Mouse (Mus musculus): ENCODE results near the gene Thbs3. TPM values are rescaled to one million over a fixed set of nuclear protein-coding genes. Genes with fewer than 3 reads are reported as not detected.
A peak's percentile ranks its signal among the peaks of the same experiment; 100 is the strongest.

Thbs3 gene
- polyA plus RNA-seq, 1 experiment from 2014 or later, result 18.4 TPM

GRCm38 (mm10) chr3:89256177-89256576, 41.2 kb downstream of the Thbs3 start:
- Histone ChIP-seq H3K27me3 (ENCODE audit: insufficient read depth, low read length) (no peaks in the 10 kb centered on the region), H3K36me3 (ENCODE audit: insufficient read depth, low read length) (no peaks in the 10 kb centered on the region), H3K9ac (replicated peaks; ENCODE audit: low read length) (no peak overlapping the region), H3K27ac (ENCODE audit: low read length) (no peak overlapping the region), H3K4me3 (ENCODE audit: low read length) (no peak overlapping the region), H3K4me1 (ENCODE audit: insufficient read depth, low read length) (peaks cover 8% of the 10 kb centered on the region), H3K9me3 (ENCODE audit: low read length) (no peaks in the 10 kb centered on the region), H3K4me2 (replicated peaks; ENCODE audit: low read depth, low read length) (no peak overlapping the region)
- 84% methylated on average over 5 of the region's 5 CpGs for WGBS
- no peak for ATAC-seq (ENCODE audit: low FRiP score, low TSS enrichment)

- Histone ChIP-seq H3K9ac (replicated peaks; ENCODE audit: low read length) (no peak within 1 kb of the TSS), H3K27me3 (ENCODE audit: insufficient read depth, low read length) (no peaks in the 10 kb centered on the region), H3K27ac (ENCODE audit: low read length) (no peak within 1 kb of the TSS), H3K4me2 (replicated peaks; ENCODE audit: low read depth, low read length) (no peak within 1 kb of the TSS), H3K4me1 (ENCODE audit: insufficient read depth, low read length) (no peaks in the 10 kb centered on the region), H3K9me3 (ENCODE audit: low read length) (no peaks in the 10 kb centered on the region), H3K36me3 (ENCODE audit: insufficient read depth, low read length) (no peaks in the 10 kb centered on the region), H3K4me3 (ENCODE audit: low read length) (no peak within 1 kb of the TSS)
- ATAC-seq (ENCODE audit: low FRiP score, low TSS enrichment), result no peak
- WGBS, result 35% methylated on average over 7 of the region's 7 CpGs
These were observed 44.1 kb downstream of the Thbs3 start, which contains the start of gene Dpm3 for GRCm38 (mm10) chr3:89259076-89259475. Gene Dpm3, plus strand, starts transcription at chr3:89259358.

- Histone ChIP-seq H3K27me3 (ENCODE audit: insufficient read depth, low read length) (no peaks in the 10 kb centered on the region), H3K4me3 (ENCODE audit: low read length) (no peak overlapping the region), H3K36me3 (ENCODE audit: insufficient read depth, low read length) (no peaks in the 10 kb centered on the region), H3K9ac (replicated peaks; ENCODE audit: low read length) (no peak overlapping the region), H3K4me1 (ENCODE audit: insufficient read depth, low read length) (no peaks in the 10 kb centered on the region), H3K9me3 (ENCODE audit: low read length) (no peaks in the 10 kb centered on the region), H3K4me2 (replicated peaks; ENCODE audit: low read depth, low read length) (no peak overlapping the region), H3K27ac (ENCODE audit: low read length) (no peak overlapping the region)
- ATAC-seq (ENCODE audit: low FRiP score, low TSS enrichment), result no peak
- WGBS, result 73% methylated on average over 3 of the region's 3 CpGs
These were observed 45.2 kb downstream of the Thbs3 start for GRCm38 (mm10) chr3:89260211-89260610.

- ATAC-seq (ENCODE audit: low FRiP score, low TSS enrichment), result no peak
- Histone ChIP-seq H3K9me3 (ENCODE audit: low read length) (no peaks in the 10 kb centered on the region), H3K27ac (ENCODE audit: low read length) (peak overlapping the region; percentile 31; the same call in 1 of the 2 replicates), H3K4me3 (ENCODE audit: low read length) (no peak overlapping the region), H3K4me2 (replicated peaks; ENCODE audit: low read depth, low read length) (no peak overlapping the region), H3K9ac (replicated peaks; ENCODE audit: low read length) (no peak overlapping the region), H3K4me1 (ENCODE audit: insufficient read depth, low read length) (peaks cover 8% of the 10 kb centered on the region), H3K36me3 (ENCODE audit: insufficient read depth, low read length) (no peaks in the 10 kb centered on the region), H3K27me3 (ENCODE audit: insufficient read depth, low read length) (no peaks in the 10 kb centered on the region)
- WGBS, result 67% methylated on average over 10 of the region's 10 CpGs
These were observed 47.4 kb downstream of the Thbs3 start for GRCm38 (mm10) chr3:89262417-89262816.

GRCm38 (mm10) chr3:89266439-89266893, 51.5 kb downstream of the Thbs3 start:
- no peaks in the 10 kb centered on the region for H3K9me3 ChIP-seq (ENCODE audit: low read length)
- H3K4me1 ChIP-seq (ENCODE audit: insufficient read depth, low read length), result peaks cover 38% of the 10 kb centered on the region
- 0 out of 2 replicates have a peak, but pooled peaks cover 3% of the 10 kb centered on the region for H3K36me3 ChIP-seq (ENCODE audit: insufficient read depth, low read length)
- peak overlapping the region; percentile 90 for H3K9ac ChIP-seq (replicated peaks; ENCODE audit: low read length)
- peak overlapping the region; percentile 83 for H3K4me3 ChIP-seq (ENCODE audit: low read length)
- peak overlapping the region; percentile 92 for H3K4me2 ChIP-seq (replicated peaks; ENCODE audit: low read depth, low read length)
- peak overlapping the region; percentile 65 for H3K27ac ChIP-seq (ENCODE audit: low read length)
- no peaks in the 10 kb centered on the region for H3K27me3 ChIP-seq (ENCODE audit: insufficient read depth, low read length)
- under 1% methylated on average over 20 of the region's 20 CpGs for WGBS
- peak; percentile 76 for ATAC-seq (ENCODE audit: low FRiP score, low TSS enrichment)

- Histone ChIP-seq H3K36me3 (ENCODE audit: insufficient read depth, low read length) (peaks cover 19% of the 10 kb centered on the region), H3K27me3 (ENCODE audit: insufficient read depth, low read length) (no peaks in the 10 kb centered on the region), H3K27ac (ENCODE audit: low read length) (no peak overlapping the region), H3K4me2 (replicated peaks; ENCODE audit: low read depth, low read length) (peak overlapping the region; percentile 76; the same call in 1 of the 2 replicates), H3K9ac (replicated peaks; ENCODE audit: low read length) (no peak overlapping the region), H3K4me3 (ENCODE audit: low read length) (no peak overlapping the region), H3K4me1 (ENCODE audit: insufficient read depth, low read length) (peaks cover 38% of the 10 kb centered on the region), H3K9me3 (ENCODE audit: low read length) (no peaks in the 10 kb centered on the region)
- 68% methylated on average over 8 of the region's 8 CpGs for WGBS
- ATAC-seq (ENCODE audit: low FRiP score, low TSS enrichment), result no peak
These were observed 53.9 kb downstream of the Thbs3 start for GRCm38 (mm10) chr3:89268916-89269315.

GRCm38 (mm10) chr3:89270051-89270755, 55.2 kb downstream of the Thbs3 start, which contains the start of gene Slc50a1:
Gene Slc50a1, minus strand, starts transcription at chr3:89270570.
- Histone ChIP-seq H3K9me3 (ENCODE audit: low read length) (no peaks in the 10 kb centered on the region), H3K9ac (replicated peaks; ENCODE audit: low read length) (peak within 1 kb of the TSS; percentile 77), H3K27ac (ENCODE audit: low read length) (peak within 1 kb of the TSS; percentile 88), H3K4me3 (ENCODE audit: low read length) (peak within 1 kb of the TSS; percentile 62), H3K4me2 (replicated peaks; ENCODE audit: low read depth, low read length) (peak within 1 kb of the TSS; percentile 76), H3K36me3 (ENCODE audit: insufficient read depth, low read length) (peaks cover 24% of the 10 kb centered on the region), H3K4me1 (ENCODE audit: insufficient read depth, low read length) (peaks cover 38% of the 10 kb centered on the region), H3K27me3 (ENCODE audit: insufficient read depth, low read length) (no peaks in the 10 kb centered on the region)
- peak; percentile 43; the same call in 1 of the 2 replicates for ATAC-seq (ENCODE audit: low FRiP score, low TSS enrichment)
- 2% methylated on average over 39 of the region's 39 CpGs for WGBS

GRCm38 (mm10) chr3:89270891-89271290, 55.9 kb downstream of the Thbs3 start:
- no peaks in the 10 kb centered on the region for H3K9me3 ChIP-seq (ENCODE audit: low read length)
- no peak for ATAC-seq (ENCODE audit: low FRiP score, low TSS enrichment)
- peak overlapping the region; percentile 76 for H3K4me2 ChIP-seq (replicated peaks; ENCODE audit: low read depth, low read length)
- peaks cover 40% of the 10 kb centered on the region for H3K4me1 ChIP-seq (ENCODE audit: insufficient read depth, low read length)
- 65% methylated on average over 6 of the region's 6 CpGs for WGBS
- H3K4me3 ChIP-seq (ENCODE audit: low read length), result peak overlapping the region; percentile 62
- H3K27me3 ChIP-seq (ENCODE audit: insufficient read depth, low read length), result no peaks in the 10 kb centered on the region
- peak overlapping the region; percentile 77 for H3K9ac ChIP-seq (replicated peaks; ENCODE audit: low read length)
- H3K36me3 ChIP-seq (ENCODE audit: insufficient read depth, low read length), result peaks cover 31% of the 10 kb centered on the region
- H3K27ac ChIP-seq (ENCODE audit: low read length), result peak overlapping the region; percentile 88

- no peak overlapping the region for H3K4me3 ChIP-seq (ENCODE audit: low read length)
- no peak overlapping the region for H3K9ac ChIP-seq (replicated peaks; ENCODE audit: low read length)
- 68% methylated on average over 6 of the region's 6 CpGs for WGBS
- H3K36me3 ChIP-seq (ENCODE audit: insufficient read depth, low read length), result peaks cover 33% of the 10 kb centered on the region
- H3K27ac ChIP-seq (ENCODE audit: low read length), result no peak overlapping the region
- no peak for ATAC-seq (ENCODE audit: low FRiP score, low TSS enrichment)
- H3K9me3 ChIP-seq (ENCODE audit: low read length), result no peaks in the 10 kb centered on the region
- H3K4me1 ChIP-seq (ENCODE audit: insufficient read depth, low read length), result peaks cover 46% of the 10 kb centered on the region
- H3K4me2 ChIP-seq (replicated peaks; ENCODE audit: low read depth, low read length), result no peak overlapping the region
- no peaks in the 10 kb centered on the region for H3K27me3 ChIP-seq (ENCODE audit: insufficient read depth, low read length)
These were observed 56.8 kb downstream of the Thbs3 start for GRCm38 (mm10) chr3:89271760-89272159.

- 92% methylated on average over 13 of the region's 13 CpGs for WGBS
- Histone ChIP-seq H3K4me1 (ENCODE audit: insufficient read depth, low read length) (peaks cover 36% of the 10 kb centered on the region), H3K4me3 (ENCODE audit: low read length) (no peak overlapping the region), H3K36me3 (ENCODE audit: insufficient read depth, low read length) (peaks cover 30% of the 10 kb centered on the region), H3K4me2 (replicated peaks; ENCODE audit: low read depth, low read length) (no peak overlapping the region; the same call in 1 of the 2 replicates), H3K27ac (ENCODE audit: low read length) (no peak overlapping the region), H3K9me3 (ENCODE audit: low read length) (no peaks in the 10 kb centered on the region), H3K27me3 (ENCODE audit: insufficient read depth, low read length) (no peaks in the 10 kb centered on the region), H3K9ac (replicated peaks; ENCODE audit: low read length) (no peak overlapping the region)
- no peak for ATAC-seq (ENCODE audit: low FRiP score, low TSS enrichment)
These were observed 61.1 kb downstream of the Thbs3 start for GRCm38 (mm10) chr3:89276061-89276460.

Data from kidney, embryonic 16.5 days (tissue).